Mouse (Mus musculus) brain, embryonic 14.5 days (tissue): ENCODE measurements at regions not wholly inside any gene's neighbourhood (a gene's known extent, or its start where the extent isn't known, plus 50 kb on each side); places are given as distances from the start of the nearest gene placed in this dataset.

ENCODE experiments used
- CTCF ChIP-seq: fragments of 200-500 bp; IDR thresholded peaks from 2 replicates; pipeline ENCODE4 v1.5.1; 2012; ENCODE audit warnings: inconsistent platforms, mild to moderate bottlenecking, moderate library complexity, borderline replicate concordance; ENCODE audit not compliant: insufficient read depth, insufficient read length; ENCODE audit errors: extremely low read depth
- POLR2A ChIP-seq: fragments of 200-500 bp; IDR thresholded peaks from 2 replicates; pipeline ENCODE4 v1.6.1; 2012; ENCODE audit warnings: mild to moderate bottlenecking, inconsistent platforms, borderline replicate concordance; ENCODE audit not compliant: poor library complexity, insufficient read depth, insufficient read length, severe bottlenecking; ENCODE audit errors: extremely low read depth

- no peak for TF ChIP-seq CTCF
- TF ChIP-seq POLR2A = no peak
These were observed 253.8 kb downstream of the Gm8797 start for GRCm38 (mm10) chr3:6004423-6004822.
